Mouse (Mus musculus) macrophage (primary cell): Measurements from ENCODE around the gene Tapbp. TPM values are rescaled to one million over a fixed set of nuclear protein-coding genes. Genes with fewer than 3 reads are reported as not detected.
A peak's percentile ranks its signal among the peaks of the same experiment; 100 is the strongest.

Experiments used
- H3K27ac ChIP-seq: fragments of 350-480 bp; formaldehyde crosslinking; 2 replicates; pipeline ENCODE4 v1.9.0; 2021
- H3K36me3 ChIP-seq: fragments of 350-480 bp; formaldehyde crosslinking; 2 replicates; pipeline ENCODE4 v1.9.0; 2021; ENCODE audit errors: inconsistent target
- H3K4me3 ChIP-seq: fragments of 350-480 bp; formaldehyde crosslinking; 2 replicates; pipeline ENCODE4 v1.9.0; 2021; ENCODE audit errors: inconsistent target
- H3K79me2 ChIP-seq: fragments of 350-480 bp; formaldehyde crosslinking; 2 replicates; pipeline ENCODE4 v1.9.0; 2021; ENCODE audit errors: inconsistent target
- WGBS: methylation state at CpG from one replicate; pipeline ENCODE4 v1.1.7; 2026; ENCODE audit warnings: inconsistent platforms; ENCODE audit not compliant: missing documents; 5-methylcytosine and 5-hydroxymethylcytosine counted together
- polyA plus RNA-seq: library from polyadenylated mRNA; stranded (reverse); fragments of 250-400 nt; gene quantifications from 3 replicates; pipeline ENCODE4 v1.2.4, GENCODE M21; 2018; ENCODE audit warnings: inconsistent platforms

Gene Tapbp
- polyA plus RNA-seq, 1 experiment from 2014 or later: 235 TPM

GRCm38 (mm10) chr17:33911052-33911812 is 4.5 kb upstream of the Tapbp start:
- Histone ChIP-seq H3K27ac (no peak overlapping the region), H3K79me2 (peaks cover 71% of the 10 kb centered on the region), H3K36me3 (peaks cover 41% of the 10 kb centered on the region; the same call in 1 of the 2 replicates), H3K4me3 (peak overlapping the region; percentile 95; the same call in 1 of the 2 replicates)
- 94% methylated on average over 29 of the region's 31 CpGs for WGBS

GRCm38 (mm10) chr17:33911813-33912414 is 3.8 kb upstream of the Tapbp start:
- no peak overlapping the region for H3K27ac ChIP-seq
- 95% methylated on average over 27 of the region's 28 CpGs for WGBS
- H3K79me2 ChIP-seq: peaks cover 77% of the 10 kb centered on the region
- H3K4me3 ChIP-seq: no peak overlapping the region
- peaks cover 43% of the 10 kb centered on the region; the same call in 1 of the 2 replicates for H3K36me3 ChIP-seq

GRCm38 (mm10) chr17:33913264-33913663 is 2.4 kb upstream of the Tapbp start:
- Histone ChIP-seq H3K79me2 (peaks cover 79% of the 10 kb centered on the region), H3K4me3 (no peak overlapping the region), H3K36me3 (peaks cover 55% of the 10 kb centered on the region; the same call in 1 of the 2 replicates), H3K27ac (no peak overlapping the region)
- WGBS: 93% methylated on average over 10 of the region's 10 CpGs

- WGBS: 97% methylated on average over 8 of the region's 8 CpGs
- no peak overlapping the region for H3K4me3 ChIP-seq
- no peak overlapping the region for H3K27ac ChIP-seq
- H3K36me3 ChIP-seq: peaks cover 56% of the 10 kb centered on the region; the same call in 1 of the 2 replicates
- H3K79me2 ChIP-seq: peaks cover 80% of the 10 kb centered on the region
Observed at GRCm38 (mm10) chr17:33913905-33914304, 1.8 kb upstream of the Tapbp start.

- Histone ChIP-seq H3K27ac (no peak overlapping the region), H3K79me2 (peaks cover 88% of the 10 kb centered on the region), H3K36me3 (peaks cover 56% of the 10 kb centered on the region; the same call in 1 of the 2 replicates), H3K4me3 (no peak overlapping the region)
- 77% methylated on average over 13 of the region's 13 CpGs for WGBS
Observed at GRCm38 (mm10) chr17:33914969-33915391, 719 bp upstream of the Tapbp start.

GRCm38 (mm10) chr17:33916294-33916693 is 595 bp downstream of the Tapbp start:
- peaks cover 52% of the 10 kb centered on the region; the same call in 1 of the 2 replicates for H3K36me3 ChIP-seq
- 0% methylated on average over 10 of the region's 20 CpGs for WGBS

GRCm38 (mm10) chr17:33916847-33917655 is 1.4 kb downstream of the Tapbp start:
- H3K79me2 ChIP-seq: peaks cover 88% of the 10 kb centered on the region
- H3K4me3 ChIP-seq: peak overlapping the region; percentile 74
- H3K27ac ChIP-seq: peak overlapping the region; percentile 38; the same call in 1 of the 2 replicates
- 89% methylated on average over 26 of the region's 31 CpGs for WGBS
- H3K36me3 ChIP-seq: peaks cover 46% of the 10 kb centered on the region; the same call in 1 of the 2 replicates

More at GRCm38 (mm10) chr17:33916294-33916693, 595 bp downstream of the Tapbp start:
- Histone ChIP-seq H3K27ac (peak overlapping the region; percentile 38), H3K79me2 (peaks cover 88% of the 10 kb centered on the region), H3K4me3 (peak overlapping the region; percentile 74)

- Histone ChIP-seq H3K4me3 (no peak overlapping the region), H3K36me3 (peaks cover 48% of the 10 kb centered on the region; the same call in 1 of the 2 replicates), H3K79me2 (peaks cover 88% of the 10 kb centered on the region), H3K27ac (no peak overlapping the region)
- 92% methylated on average over 18 of the region's 18 CpGs for WGBS
Observed at GRCm38 (mm10) chr17:33917656-33918292, 2.1 kb downstream of the Tapbp start.

GRCm38 (mm10) chr17:33918293-33919203 is 2.8 kb downstream of the Tapbp start:
- Histone ChIP-seq H3K4me3 (peak overlapping the region; percentile 99), H3K27ac (peak overlapping the region; percentile 88), H3K36me3 (peaks cover 50% of the 10 kb centered on the region; the same call in 1 of the 2 replicates), H3K79me2 (peaks cover 88% of the 10 kb centered on the region)
- 87% methylated on average over 37 of the region's 37 CpGs for WGBS

GRCm38 (mm10) chr17:33919351-33920281 is 3.9 kb downstream of the Tapbp start:
- Histone ChIP-seq H3K79me2 (peaks cover 88% of the 10 kb centered on the region), H3K4me3 (peak overlapping the region; percentile 99), H3K36me3 (peaks cover 47% of the 10 kb centered on the region; the same call in 1 of the 2 replicates), H3K27ac (peak overlapping the region; percentile 88)
- under 1% methylated on average over 47 of the region's 52 CpGs for WGBS

GRCm38 (mm10) chr17:33920282-33921097 is 4.8 kb downstream of the Tapbp start:
- Histone ChIP-seq H3K36me3 (peaks cover 49% of the 10 kb centered on the region), H3K4me3 (peak overlapping the region; percentile 99), H3K27ac (peak overlapping the region; percentile 88), H3K79me2 (peaks cover 90% of the 10 kb centered on the region)
- under 1% methylated on average over 36 of the region's 36 CpGs for WGBS

GRCm38 (mm10) chr17:33921361-33921760 is 5.7 kb downstream of the Tapbp start:
- no peak overlapping the region; the same call in 1 of the 2 replicates for H3K4me3 ChIP-seq
- H3K27ac ChIP-seq: no peak overlapping the region
- peaks cover 97% of the 10 kb centered on the region for H3K79me2 ChIP-seq
- 92% methylated on average over 7 of the region's 7 CpGs for WGBS
- peaks cover 58% of the 10 kb centered on the region for H3K36me3 ChIP-seq
